Mouse (Mus musculus) bone marrow, adult 2 months (tissue): ENCODE measurements around the gene Dbn1.

Experiments used
- CTCF ChIP-seq: fragments of 200-500 bp; IDR thresholded peaks from 2 replicates; pipeline ENCODE4 v1.5.1; 2011; ENCODE audit warnings: low read length, control low read depth; ENCODE audit not compliant: control insufficient read depth, insufficient read depth
- POLR2A ChIP-seq: fragments of 200-500 bp; IDR thresholded peaks from 2 replicates; pipeline ENCODE4 v1.6.1; 2011; ENCODE audit warnings: low read depth, mild to moderate bottlenecking, control low read depth, low read length, borderline replicate concordance; ENCODE audit not compliant: control insufficient read depth

- peak; percentile 60 for TF ChIP-seq CTCF
- TF ChIP-seq POLR2A, result no peak
These were observed 18.9 kb downstream of the Dbn1 start for GRCm38 (mm10) chr13:55468851-55469560.
